Mouse (Mus musculus) myocyte (in vitro differentiated cells): ENCODE data around the gene Rpl6.

Experiments used
- CEBPB ChIP-seq: IDR thresholded peaks from 2 replicates; pipeline ENCODE4 v1.6.1; 2011; ENCODE audit warnings: mild to moderate bottlenecking, moderate library complexity; ENCODE audit not compliant: poor library complexity, insufficient read depth, severe bottlenecking
- E2F4 ChIP-seq: IDR thresholded peaks from one replicate; pipeline ENCODE4 v1.6.1; 2011; ENCODE audit warnings: mild to moderate bottlenecking, control low read depth, moderate library complexity; ENCODE audit not compliant: insufficient read depth
- POLR2A ChIP-seq: IDR thresholded peaks from one replicate; pipeline ENCODE4 v1.6.1; 2011; ENCODE audit warnings: low read depth, mild to moderate bottlenecking, control low read depth, moderate library complexity; ENCODE audit not compliant: insufficient read length
- REST ChIP-seq: IDR thresholded peaks from one replicate; pipeline ENCODE4 v1.6.1; 2011; ENCODE audit warnings: mild to moderate bottlenecking, control low read depth, moderate library complexity; ENCODE audit not compliant: insufficient read depth, insufficient read length
- TCF12 ChIP-seq: IDR thresholded peaks from one replicate; pipeline ENCODE4 v1.6.1; 2011; ENCODE audit warnings: mild to moderate bottlenecking, control low read depth; ENCODE audit not compliant: poor library complexity, insufficient read depth, severe bottlenecking
- USF1 ChIP-seq: IDR thresholded peaks from one replicate; pipeline ENCODE4 v1.6.1; 2011; ENCODE audit warnings: low read depth, mild to moderate bottlenecking, control low read depth, moderate library complexity

DNA sequence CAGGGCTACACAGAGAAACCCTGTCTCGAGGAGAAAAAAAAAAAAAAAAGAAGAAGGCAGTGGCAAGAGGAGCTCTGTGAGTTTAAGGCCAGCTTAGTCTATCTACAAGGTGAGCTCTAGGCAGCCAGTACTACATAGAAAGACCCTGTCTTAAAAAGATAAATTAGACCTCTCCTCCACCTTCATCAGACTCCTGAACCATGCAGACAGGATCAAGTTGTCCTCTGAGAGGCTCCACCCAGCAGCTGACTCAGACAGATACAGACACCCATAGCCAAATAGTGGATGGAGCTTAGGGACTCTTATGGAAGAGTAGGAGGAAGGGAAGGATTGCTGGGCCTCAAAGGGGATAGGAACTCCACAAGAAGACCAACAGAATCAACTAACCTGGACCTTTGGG lies 10.1 kb upstream of the Rpl6 start:
- TF ChIP-seq E2F4 (no peak), TCF12 (no peak), CEBPB (no peak), USF1 (no peak), POLR2A (no peak), REST (no peak)
